Mouse (Mus musculus) megakaryocyte, embryonic 14.5 days (primary cell): ENCODE measurements around the gene Gm11634.
"Not testable (repeated sequence)": the region's sequence is repeated elsewhere in the genome, so short reads cannot be mapped to it uniquely, and the experiment has no call there.

Experiments
- FLI1 ChIP-seq: IDR thresholded peaks from 2 replicates; pipeline ENCODE4 v1.6.1; 2012; ENCODE audit warnings: low read length, inconsistent platforms, mixed read lengths
- GATA1 ChIP-seq: IDR thresholded peaks from 3 replicates; pipeline ENCODE4 v1.6.1; 2012; ENCODE audit warnings: mixed read lengths, low read length, inconsistent platforms, borderline replicate concordance

DNA sequence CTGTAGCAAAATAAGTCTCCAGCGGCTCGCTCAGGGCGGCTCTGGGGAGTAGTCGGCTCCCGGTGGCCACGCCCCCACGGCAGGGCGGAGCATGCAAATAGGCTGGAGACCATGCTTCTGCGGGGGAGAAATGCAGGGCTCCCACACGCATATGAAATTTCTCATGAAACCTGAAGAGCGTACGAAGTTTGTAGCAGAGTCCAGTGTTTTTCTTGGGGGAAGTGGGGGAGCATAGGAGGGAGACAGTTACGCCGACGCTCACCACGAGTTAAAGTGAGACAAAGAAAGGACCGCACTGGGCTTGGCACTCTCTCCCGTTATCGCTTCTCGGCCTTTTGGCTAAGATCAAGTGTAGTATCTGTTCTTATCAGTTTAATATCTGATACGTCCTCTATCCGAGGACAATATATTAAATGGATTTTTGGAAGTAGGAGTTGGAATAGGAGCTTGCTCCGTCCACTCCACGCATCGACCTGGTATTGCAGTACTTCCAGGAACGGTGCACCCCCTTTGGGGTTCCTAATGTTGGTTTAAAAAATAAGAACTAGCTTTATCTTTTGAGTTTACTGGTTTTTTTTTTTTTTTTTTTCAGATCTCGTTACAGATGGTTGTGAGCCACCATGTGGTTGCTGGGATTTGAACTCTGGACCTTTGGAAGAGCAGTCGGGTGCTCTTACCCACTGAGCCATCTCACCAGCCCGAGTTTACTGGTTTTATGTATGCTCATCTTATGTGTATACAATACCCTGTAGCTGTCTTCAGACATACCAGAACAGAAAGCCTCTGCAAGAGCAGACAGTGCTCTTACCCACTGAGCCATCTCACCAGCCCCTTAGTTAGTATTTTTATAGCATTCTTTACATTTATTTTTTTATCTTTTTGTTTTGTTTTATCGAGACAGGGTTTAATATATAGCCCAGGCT is 5.7 kb upstream of the Gm11634 start:
- not testable (repeated sequence) for TF ChIP-seq GATA1, FLI1
